Mouse (Mus musculus) intestine, embryonic 16.5 days (tissue): ENCODE results near the gene Onecut1. TPM values are rescaled to one million over a fixed set of nuclear protein-coding genes. Genes with fewer than 3 reads are reported as not detected.

Experiments
- ATAC-seq: fragments of 200-750 bp; cut with Nextera tagmentation; 2 replicates; pipeline ENCODE4 v1.8.0; 2017; ENCODE audit warnings: moderate TSS enrichment, moderate library complexity
- H3K27ac ChIP-seq: fragments of 300-500 bp; sonication (generic); 2 replicates; pipeline ENCODE4 v1.5.1; 2014; ENCODE audit warnings: mild to moderate bottlenecking, low read length
- H3K27me3 ChIP-seq: fragments of 300-500 bp; sonication (generic); replicated peaks from 2 replicates; pipeline ENCODE4 v1.6.1; 2014; ENCODE audit warnings: low read length, control low read depth, mixed read lengths; ENCODE audit not compliant: control insufficient read depth, insufficient read depth
- H3K36me3 ChIP-seq: fragments of 300-500 bp; sonication (generic); 2 replicates; pipeline ENCODE4 v1.6.1; 2014; ENCODE audit warnings: low read length, control low read depth; ENCODE audit not compliant: control insufficient read depth, insufficient read depth
- H3K4me1 ChIP-seq: fragments of 300-500 bp; sonication (generic); 2 replicates; pipeline ENCODE4 v1.6.1; 2014; ENCODE audit warnings: low read length, control low read depth, mixed read lengths; ENCODE audit not compliant: control insufficient read depth, insufficient read depth
- H3K4me2 ChIP-seq: fragments of 300-500 bp; sonication (generic); 2 replicates; pipeline ENCODE4 v1.6.1; 2014; ENCODE audit warnings: low read depth, low read length, control low read depth
- H3K4me3 ChIP-seq: fragments of 300-500 bp; sonication (generic); 2 replicates; pipeline ENCODE4 v1.5.1; 2014; ENCODE audit warnings: mild to moderate bottlenecking, low read length
- H3K9ac ChIP-seq: fragments of 300-500 bp; sonication (generic); 2 replicates; pipeline ENCODE4 v1.6.1; 2014; ENCODE audit warnings: low read depth, low read length
- H3K9me3 ChIP-seq: fragments of 300-500 bp; sonication (generic); 2 replicates; pipeline ENCODE4 v1.6.1; 2016; ENCODE audit warnings: low read length, control low read depth; ENCODE audit not compliant: control insufficient read depth
- WGBS: fragments of 180-500 bp; shearing (Covaris S2); extraction: QIAGEN DNeasy Blood & Tissue Kit; methylation state at CpG from one replicate; pipeline ENCODE4 v1.1.7; 2014; 5-methylcytosine and 5-hydroxymethylcytosine counted together
- polyA plus RNA-seq: library from polyadenylated mRNA; unstranded; fragments of >200 nt; fragmentation: Nextera tagmentation; extraction: Ambion mirVana; gene quantifications from 2 replicates; pipeline ENCODE4 v1.2.1, GENCODE M21; 2015

The Onecut1 gene
- polyA plus RNA-seq, 1 experiment from 2014 or later = 0.82 TPM

DNA sequence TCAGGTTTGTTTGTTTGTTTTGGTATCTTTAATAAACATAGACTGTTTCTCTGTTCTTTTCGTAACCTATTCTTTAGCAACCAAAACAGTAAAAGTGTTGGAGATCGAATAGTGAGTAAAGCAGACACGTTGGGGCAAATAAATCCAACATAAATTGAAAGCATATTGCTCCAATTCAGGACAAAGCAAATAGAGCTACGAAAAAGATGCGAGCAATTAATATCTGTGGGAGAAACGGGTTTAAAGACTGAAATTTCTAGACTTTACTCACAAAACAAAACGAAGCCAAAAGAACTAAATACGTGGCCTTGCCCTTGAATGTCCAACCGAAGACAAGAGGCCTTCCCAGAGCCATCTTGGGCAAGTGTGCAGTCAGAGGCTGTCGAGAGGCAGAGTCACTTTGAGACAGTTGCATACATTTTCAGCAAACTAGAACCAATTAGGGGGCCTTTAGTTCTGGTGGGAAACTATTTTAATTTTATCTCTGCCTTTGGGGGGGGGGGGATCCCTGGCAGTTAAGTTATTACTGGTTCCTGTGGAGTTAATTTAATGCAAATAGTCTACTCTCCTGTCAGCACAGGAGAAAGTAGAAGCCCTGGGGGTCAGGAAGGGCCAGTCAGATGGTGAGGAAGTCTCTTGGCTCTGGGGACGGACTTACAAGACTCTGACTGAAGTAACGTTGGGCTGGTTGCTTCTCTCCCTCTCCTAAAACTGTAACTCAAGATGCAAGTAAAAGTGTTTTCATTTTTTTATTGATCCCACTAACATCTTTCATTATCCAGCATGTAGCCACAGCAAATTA is 11.5 kb upstream of the Onecut1 start:
- Histone ChIP-seq H3K9me3 (no peaks in the 10 kb centered on the region), H3K27me3 (peaks cover 73% of the 10 kb centered on the region), H3K9ac (no peak overlapping the region), H3K4me2 (no peak overlapping the region), H3K27ac (no peak overlapping the region), H3K4me1 (peaks cover 8% of the 10 kb centered on the region; the same call in 1 of the 2 replicates), H3K4me3 (no peak overlapping the region), H3K36me3 (no peaks in the 10 kb centered on the region)
- no peak for ATAC-seq
- 21% methylated on average over 12 of the region's 12 CpGs for WGBS

DNA sequence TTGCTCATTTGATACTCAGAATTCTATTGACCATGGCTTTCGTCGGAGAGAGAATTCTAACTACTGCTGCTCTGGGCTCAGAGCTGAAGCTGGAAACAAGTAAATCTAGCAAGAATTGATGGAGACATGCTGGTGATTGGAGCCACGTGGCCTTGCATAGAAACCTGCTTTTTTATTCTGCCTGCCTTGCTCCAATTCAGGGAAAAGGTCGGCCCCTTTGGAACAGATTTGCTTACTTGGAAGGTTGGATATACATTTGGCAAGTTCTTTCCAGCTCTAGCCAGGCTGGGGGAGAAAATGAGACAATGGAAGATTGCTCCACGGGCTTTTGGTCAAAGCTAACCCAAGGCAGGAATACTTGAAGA is 11.0 kb upstream of the Onecut1 start:
- no peak overlapping the region for H3K27ac ChIP-seq
- H3K4me3 ChIP-seq = no peak overlapping the region
- H3K27me3 ChIP-seq = peaks cover 76% of the 10 kb centered on the region
- H3K9me3 ChIP-seq = no peaks in the 10 kb centered on the region
- WGBS = 18% methylated on average over 5 of the region's 5 CpGs
- no peaks in the 10 kb centered on the region for H3K36me3 ChIP-seq
- no peak overlapping the region for H3K4me2 ChIP-seq
- H3K4me1 ChIP-seq = peaks cover 8% of the 10 kb centered on the region; the same call in 1 of the 2 replicates
- ATAC-seq = no peak
- no peak overlapping the region for H3K9ac ChIP-seq

DNA sequence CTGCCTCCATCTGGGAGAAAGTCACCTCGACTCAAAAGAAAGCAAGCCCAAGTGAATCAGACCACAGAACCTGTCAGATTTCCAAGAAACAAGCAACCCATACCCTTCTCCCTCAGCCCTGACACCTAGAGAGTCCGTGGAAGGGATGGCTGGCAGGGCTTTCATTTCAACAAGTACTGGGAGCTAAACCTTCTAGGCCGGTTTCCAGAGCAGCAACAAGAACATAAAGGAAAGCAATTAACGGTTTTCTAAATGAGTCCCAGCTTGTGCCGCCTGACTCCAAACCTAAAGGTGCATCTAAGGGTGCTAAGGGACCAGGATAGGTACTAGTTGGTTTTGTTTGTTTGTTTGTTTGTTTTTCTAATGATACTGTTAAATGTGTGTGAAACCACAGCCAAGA is 10.1 kb upstream of the Onecut1 start:
- Histone ChIP-seq H3K4me3 (no peak overlapping the region), H3K4me1 (peaks cover 8% of the 10 kb centered on the region; the same call in 1 of the 2 replicates), H3K4me2 (no peak overlapping the region), H3K9me3 (no peaks in the 10 kb centered on the region), H3K27me3 (peaks cover 81% of the 10 kb centered on the region), H3K36me3 (no peaks in the 10 kb centered on the region), H3K9ac (no peak overlapping the region), H3K27ac (no peak overlapping the region)
- 26% methylated on average over 5 of the region's 5 CpGs for WGBS
- ATAC-seq = no peak

DNA sequence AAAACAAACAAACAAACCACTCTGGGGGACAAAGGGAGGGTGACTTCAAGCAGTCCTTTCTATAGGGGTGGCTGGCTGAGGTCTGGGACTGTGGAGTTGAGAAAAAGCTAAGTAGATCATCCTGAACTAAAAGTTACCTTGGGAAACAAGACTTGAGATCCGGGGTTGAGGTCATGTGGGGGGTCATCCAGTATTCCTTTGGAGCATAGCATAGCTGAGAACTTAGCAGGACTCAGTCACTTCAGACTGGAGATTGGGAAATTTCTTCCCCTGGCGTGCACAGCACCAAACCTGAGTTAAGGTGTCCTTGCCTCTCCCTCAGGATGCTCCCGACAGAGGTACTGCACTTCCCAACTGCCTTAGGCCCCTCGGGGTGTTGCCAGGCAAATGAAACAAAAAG is 9.4 kb upstream of the Onecut1 start:
- no peak overlapping the region for H3K9ac ChIP-seq
- no peak overlapping the region for H3K4me3 ChIP-seq
- WGBS = 11% methylated on average over 4 of the region's 4 CpGs
- peaks cover 8% of the 10 kb centered on the region; the same call in 1 of the 2 replicates for H3K4me1 ChIP-seq
- no peaks in the 10 kb centered on the region for H3K36me3 ChIP-seq
- H3K4me2 ChIP-seq = no peak overlapping the region
- H3K27ac ChIP-seq = no peak overlapping the region
- no peak for ATAC-seq
- H3K27me3 ChIP-seq = peaks cover 81% of the 10 kb centered on the region
- no peaks in the 10 kb centered on the region for H3K9me3 ChIP-seq

DNA sequence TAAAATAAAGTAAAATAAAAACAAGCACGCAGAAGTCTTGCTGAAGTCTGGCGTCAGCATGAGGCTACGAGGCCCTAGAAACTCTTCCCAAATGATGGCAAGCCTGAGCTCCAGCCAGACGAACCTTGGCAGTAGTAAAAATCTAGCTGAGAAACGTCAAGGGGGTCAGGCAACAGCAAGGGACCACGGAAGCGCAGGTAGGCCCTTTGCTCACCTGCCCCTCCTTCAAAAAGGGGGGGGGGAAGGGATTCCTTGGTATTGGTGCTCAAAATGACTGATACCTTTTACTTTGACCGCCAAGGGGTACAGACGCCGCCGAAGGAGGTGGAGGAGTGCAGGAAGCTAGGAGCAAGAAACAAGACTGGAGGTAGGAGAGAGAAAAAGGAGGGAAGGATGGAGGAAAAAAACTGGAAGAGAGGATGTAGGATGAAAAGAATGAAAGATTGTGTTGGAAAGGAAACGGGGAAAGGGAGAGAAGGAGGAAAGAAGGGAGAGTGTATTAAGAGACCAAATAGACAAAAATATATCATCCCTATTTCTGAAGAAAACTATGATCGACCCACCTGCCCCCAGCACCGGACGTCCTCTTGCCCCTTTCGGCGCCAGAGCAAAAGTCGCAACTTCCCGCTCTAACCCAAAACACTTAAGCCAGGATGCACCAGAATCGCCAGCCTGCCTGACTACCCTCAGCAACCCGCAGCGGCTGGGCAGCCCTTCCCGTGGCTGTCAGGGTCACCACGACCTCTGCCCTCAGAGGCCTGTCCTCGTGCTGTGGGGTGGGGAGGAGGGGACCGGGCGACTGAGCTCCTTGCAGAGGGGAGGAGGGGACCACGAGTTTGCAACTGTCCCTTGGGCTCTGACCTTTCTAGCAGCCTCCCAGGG is 8.3 kb upstream of the Onecut1 start:
- Histone ChIP-seq H3K9ac (no peak overlapping the region), H3K4me1 (peaks cover 8% of the 10 kb centered on the region; the same call in 1 of the 2 replicates), H3K27ac (no peak overlapping the region), H3K4me3 (no peak overlapping the region), H3K36me3 (no peaks in the 10 kb centered on the region), H3K27me3 (peaks cover 88% of the 10 kb centered on the region), H3K4me2 (no peak overlapping the region), H3K9me3 (no peaks in the 10 kb centered on the region)
- ATAC-seq = no peak
- 8% methylated on average over 28 of the region's 28 CpGs for WGBS

DNA sequence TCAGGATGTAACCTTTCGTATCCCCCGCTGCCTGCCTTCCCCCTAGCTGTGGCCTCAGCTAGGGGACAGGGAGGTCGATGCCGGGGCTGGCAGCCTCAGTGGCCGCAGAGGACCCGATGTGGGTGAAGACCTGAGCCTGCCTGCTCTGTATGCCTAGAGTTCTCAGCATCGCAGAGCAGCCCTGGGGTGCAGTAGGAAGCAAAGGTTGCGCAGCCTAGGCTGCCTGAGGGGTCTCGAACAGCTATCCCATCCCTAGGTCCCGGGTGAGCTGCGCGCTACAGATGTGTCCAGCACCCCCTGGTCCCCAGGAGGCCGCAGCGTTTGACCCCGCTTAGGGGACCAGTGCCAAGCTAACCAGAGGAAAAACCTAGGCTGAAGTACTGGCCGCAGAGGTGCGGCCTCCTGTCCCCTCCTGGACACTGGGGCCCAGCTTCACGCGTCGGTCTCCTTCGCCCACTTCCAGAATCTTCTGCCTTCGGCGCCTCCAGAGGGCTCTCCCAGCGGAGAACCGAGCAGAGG is 7.6 kb upstream of the Onecut1 start:
- no peak overlapping the region for H3K4me3 ChIP-seq
- H3K36me3 ChIP-seq = no peaks in the 10 kb centered on the region
- 8% methylated on average over 25 of the region's 25 CpGs for WGBS

DNA sequence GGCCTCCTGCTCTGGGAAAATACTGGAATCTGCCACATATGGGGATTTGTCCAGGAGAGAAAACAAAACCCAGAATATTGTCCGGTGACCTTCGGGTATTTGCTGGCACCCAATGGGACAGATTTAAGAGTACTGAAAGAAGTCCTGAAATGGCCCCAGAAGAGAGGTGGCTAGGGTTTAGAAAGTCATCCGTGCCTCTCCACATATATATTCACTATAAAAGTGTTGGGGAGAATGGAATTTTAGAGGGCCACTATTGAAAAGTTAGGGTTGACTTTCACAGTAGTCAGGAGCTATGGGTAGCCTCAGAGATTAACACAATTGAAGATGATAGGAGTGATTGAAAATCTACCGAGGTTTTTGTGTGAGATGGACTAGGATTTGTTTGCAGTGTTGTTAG is 6.3 kb upstream of the Onecut1 start:
- no peak for ATAC-seq
- Histone ChIP-seq H3K27ac (no peak overlapping the region), H3K9me3 (no peaks in the 10 kb centered on the region), H3K4me3 (no peak overlapping the region), H3K4me1 (no peaks in the 10 kb centered on the region), H3K4me2 (no peak overlapping the region), H3K27me3 (peaks cover 86% of the 10 kb centered on the region), H3K9ac (no peak overlapping the region), H3K36me3 (no peaks in the 10 kb centered on the region)
- 13% methylated on average over 4 of the region's 4 CpGs for WGBS

More for the DNA sequence above, 7.6 kb upstream of the Onecut1 start:
- Histone ChIP-seq H3K9ac (no peak overlapping the region), H3K4me2 (no peak overlapping the region), H3K27ac (no peak overlapping the region), H3K27me3 (peaks cover 88% of the 10 kb centered on the region), H3K9me3 (no peaks in the 10 kb centered on the region), H3K4me1 (peaks cover 2% of the 10 kb centered on the region; the same call in 1 of the 2 replicates)
- ATAC-seq = no peak

DNA sequence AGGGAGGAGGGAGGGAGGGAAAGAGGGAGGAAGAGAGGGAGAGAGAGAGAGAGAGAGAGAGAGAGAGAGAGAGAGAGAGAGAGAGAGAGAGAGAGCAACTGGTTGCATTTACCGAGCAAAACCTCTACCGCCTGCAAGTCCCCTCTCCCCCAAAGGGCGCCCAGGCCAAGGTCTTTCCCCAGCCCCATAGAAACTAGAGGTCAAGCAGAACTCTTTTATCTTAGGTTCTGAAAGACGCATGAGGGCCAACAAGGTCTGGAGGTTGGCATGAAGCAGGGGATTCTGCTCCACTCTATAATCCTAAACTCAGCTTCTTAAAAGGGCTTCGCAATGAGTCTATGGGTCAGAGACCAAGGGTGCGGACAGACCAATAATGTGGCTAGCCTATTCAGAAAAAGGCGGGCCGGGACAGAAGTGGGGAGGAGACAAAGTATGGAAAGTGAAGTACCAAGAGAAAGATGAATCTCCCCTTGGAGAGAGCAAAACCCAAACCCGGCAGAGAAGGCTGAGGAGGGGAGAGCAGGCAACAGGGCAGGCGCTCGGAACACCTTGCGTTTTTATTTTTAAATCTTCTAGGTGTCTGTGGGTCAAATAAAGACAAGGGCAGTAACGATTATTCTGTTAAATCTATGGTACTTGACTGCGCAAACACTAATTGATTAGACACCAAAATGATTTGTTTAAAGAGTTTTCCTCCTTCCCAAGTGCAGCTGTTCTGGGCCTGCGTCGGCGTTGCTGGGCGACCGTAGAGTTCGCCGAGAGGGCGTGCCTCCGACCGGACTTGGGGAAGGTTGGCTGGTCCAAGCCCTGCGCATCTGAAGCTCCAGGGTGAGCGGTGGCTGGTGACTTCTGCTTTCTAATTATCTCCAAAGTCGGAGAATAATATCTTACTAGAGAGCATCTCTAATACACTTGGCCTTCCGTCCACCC is 4.9 kb upstream of the Onecut1 start:
- Histone ChIP-seq H3K27me3 (peaks cover 84% of the 10 kb centered on the region), H3K4me1 (peaks cover 4% of the 10 kb centered on the region; the same call in 1 of the 2 replicates), H3K9me3 (no peaks in the 10 kb centered on the region), H3K4me3 (no peak overlapping the region), H3K9ac (no peak overlapping the region), H3K4me2 (no peak overlapping the region), H3K27ac (no peak overlapping the region), H3K36me3 (no peaks in the 10 kb centered on the region)
- ATAC-seq = no peak
- 7% methylated on average over 28 of the region's 28 CpGs for WGBS
